Mouse (Mus musculus) small intestine, adult 2 months (tissue): Measurements from ENCODE around the gene Cdk14. TPM values are rescaled to one million over a fixed set of nuclear protein-coding genes. Genes with fewer than 3 reads are reported as not detected.

Experiments
- H3K27ac ChIP-seq: fragments of 200-500 bp; 2 replicates; pipeline ENCODE4 v1.5.1; 2012; ENCODE audit warnings: low read depth, low read length, control low read depth, inconsistent platforms; ENCODE audit not compliant: insufficient read depth
- H3K27me3 ChIP-seq: fragments of 200-500 bp; 2 replicates; pipeline ENCODE4 v1.6.1; 2012; ENCODE audit warnings: mild to moderate bottlenecking, moderate library complexity, low read length, inconsistent platforms; ENCODE audit not compliant: control insufficient read depth, insufficient read depth
- H3K36me3 ChIP-seq: fragments of 200-500 bp; 2 replicates; pipeline ENCODE4 v1.6.1; 2012; ENCODE audit warnings: mild to moderate bottlenecking, low read length, control low read depth, inconsistent platforms; ENCODE audit not compliant: control insufficient read depth, insufficient read depth
- H3K4me1 ChIP-seq: fragments of 200-500 bp; 2 replicates; pipeline ENCODE4 v1.6.1; 2012; ENCODE audit warnings: low read length, inconsistent platforms, mixed read lengths; ENCODE audit not compliant: control insufficient read depth, insufficient read depth, insufficient read length
- H3K4me3 ChIP-seq: fragments of 200-500 bp; 2 replicates; pipeline ENCODE4 v1.5.1; 2012; ENCODE audit warnings: low read depth, mild to moderate bottlenecking, control low read depth, inconsistent platforms, low read length, moderate library complexity
- CTCF ChIP-seq: fragments of 200-500 bp; IDR thresholded peaks from 2 replicates; pipeline ENCODE4 v1.5.1; 2012; ENCODE audit warnings: low read depth, mild to moderate bottlenecking, control low read depth, inconsistent platforms, low read length, moderate library complexity, mixed read lengths; ENCODE audit not compliant: insufficient replicate concordance, insufficient read length; ENCODE audit errors: extremely low read depth
- POLR2A ChIP-seq: fragments of 200-500 bp; IDR thresholded peaks from 2 replicates; pipeline ENCODE4 v1.6.1; 2012; ENCODE audit warnings: low read depth, mild to moderate bottlenecking, control low read depth, inconsistent platforms, low read length, moderate library complexity
- WGBS: fragments of 180-500 bp; shearing (Covaris S2); methylation state at CpG from one replicate; pipeline ENCODE4 v1.1.7; 2018; 5-methylcytosine and 5-hydroxymethylcytosine counted together
- polyA plus RNA-seq: library from polyadenylated mRNA; depleted of rRNA; stranded (reverse); fragments of >200 nt; gene quantifications from 2 replicates; pipeline ENCODE4 v1.2.3, GENCODE M21; 2012

Gene Cdk14
- polyA plus RNA-seq, 1 experiment: 0.37 TPM

DNA sequence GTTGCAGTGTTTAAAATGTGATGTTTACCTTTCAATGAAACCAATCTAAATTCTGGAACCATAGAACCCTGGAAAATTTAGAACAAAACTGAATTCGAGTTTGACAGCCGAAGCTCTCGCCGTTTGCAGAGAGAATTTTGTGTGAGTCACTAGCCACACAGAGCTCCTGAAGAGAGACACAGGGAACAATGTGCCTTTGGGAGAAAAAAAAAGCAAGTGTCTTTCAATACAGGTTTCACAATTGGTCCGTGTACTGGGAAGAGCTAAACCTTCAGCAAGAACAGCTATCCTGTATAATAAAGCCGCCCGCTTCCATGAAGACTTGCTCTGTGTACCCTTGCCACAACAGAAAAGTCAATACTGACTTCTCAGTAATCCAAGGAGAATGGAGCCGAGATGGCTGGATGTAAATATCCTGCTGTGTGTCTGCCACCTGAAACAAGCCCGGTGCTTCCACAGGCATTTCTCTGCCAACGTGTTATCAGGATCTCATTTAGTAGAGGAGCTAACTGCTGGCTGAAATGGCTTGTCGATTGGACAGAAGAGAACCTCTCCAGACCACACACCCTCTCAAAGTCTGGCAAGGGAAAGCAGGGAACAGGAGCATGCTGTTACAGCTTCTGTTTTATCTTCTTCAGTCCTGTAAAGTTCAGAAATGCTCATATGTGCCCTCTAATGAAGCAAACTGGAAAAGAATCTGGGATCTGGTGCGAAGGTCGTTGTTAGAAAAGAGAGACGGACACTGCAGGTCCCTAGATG is 159.0 kb downstream of the Cdk14 start:
- Histone ChIP-seq H3K4me1 (no peaks in the 10 kb centered on the region), H3K4me3 (no peak overlapping the region)
- 51% methylated on average over 14 of the region's 14 CpGs for WGBS

DNA sequence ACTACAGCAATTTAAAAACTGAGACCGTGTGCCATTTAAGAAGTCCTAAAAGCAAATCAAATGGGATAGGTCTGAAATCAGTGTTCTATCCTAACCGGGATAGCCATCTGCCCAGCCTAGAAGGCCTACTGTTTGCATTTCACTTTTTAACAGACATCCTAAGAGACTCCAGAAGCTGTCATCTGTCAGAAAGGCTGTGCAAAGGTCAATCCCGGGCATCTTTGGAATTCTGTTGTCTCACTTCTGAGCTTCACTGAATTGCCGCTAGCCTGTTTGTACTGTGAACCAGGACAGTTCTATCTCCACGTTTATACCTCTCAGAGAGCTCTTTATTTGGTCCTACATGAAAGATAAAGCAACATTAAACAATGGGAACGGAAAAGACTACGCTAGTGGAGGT is 159.8 kb downstream of the Cdk14 start:
- 67% methylated on average over 7 of the region's 7 CpGs for WGBS
- Histone ChIP-seq H3K4me3 (no peak overlapping the region), H3K4me1 (no peaks in the 10 kb centered on the region), H3K27ac (no peak overlapping the region), H3K36me3 (no peaks in the 10 kb centered on the region), H3K27me3 (no peaks in the 10 kb centered on the region)
- no peak for TF ChIP-seq CTCF
- TF ChIP-seq POLR2A: no peak

More for the DNA sequence above, 159.0 kb downstream of the Cdk14 start:
- H3K36me3 ChIP-seq: no peaks in the 10 kb centered on the region
- TF ChIP-seq CTCF (no peak), POLR2A (no peak)
- no peaks in the 10 kb centered on the region for H3K27me3 ChIP-seq
- no peak overlapping the region for H3K27ac ChIP-seq

DNA sequence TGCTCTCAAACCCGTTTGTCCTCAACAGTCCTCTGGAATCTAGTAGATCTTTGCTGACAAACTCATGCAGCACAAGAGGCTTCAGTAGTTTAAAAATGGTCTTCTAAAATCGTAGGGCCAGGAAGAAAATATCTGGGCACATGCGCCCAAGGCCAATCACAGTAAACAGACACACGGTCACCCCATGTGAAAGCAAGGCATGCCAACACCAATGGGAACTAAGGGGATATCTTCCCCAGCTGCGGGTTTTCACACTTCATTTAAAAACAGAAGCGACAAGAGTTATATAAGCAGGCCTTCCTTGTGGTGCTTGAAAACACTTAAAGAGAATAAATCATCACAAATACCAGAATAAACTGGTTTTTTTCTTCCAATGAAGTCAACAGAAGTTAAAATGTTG is 165.7 kb downstream of the Cdk14 start:
- 74% methylated on average over 6 of the region's 6 CpGs for WGBS
- no peaks in the 10 kb centered on the region for H3K4me1 ChIP-seq
- H3K36me3 ChIP-seq: no peaks in the 10 kb centered on the region
- TF ChIP-seq POLR2A (no peak), CTCF (no peak)
- H3K27me3 ChIP-seq: no peaks in the 10 kb centered on the region
- H3K4me3 ChIP-seq: no peak overlapping the region
- no peak overlapping the region for H3K27ac ChIP-seq

DNA sequence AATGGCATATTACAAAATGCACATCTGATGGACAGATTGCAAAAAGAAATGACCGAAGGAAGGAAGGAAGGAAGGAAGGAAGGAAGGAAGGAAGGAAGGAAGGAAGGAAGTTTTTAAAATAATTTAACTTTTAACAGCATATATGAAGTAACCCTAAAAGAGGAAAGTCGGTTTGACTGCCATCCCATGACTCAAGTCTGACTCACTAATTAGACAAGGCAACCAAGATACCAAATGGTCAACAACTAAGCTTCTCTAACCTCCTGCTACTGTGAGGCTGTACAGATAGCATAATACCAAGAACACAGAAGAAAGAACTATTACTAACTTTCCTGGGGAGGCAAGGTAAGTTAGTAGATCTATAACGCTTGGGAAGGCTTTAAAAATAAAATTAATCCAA is 166.9 kb downstream of the Cdk14 start:
- Histone ChIP-seq H3K4me1 (no peaks in the 10 kb centered on the region), H3K27me3 (no peaks in the 10 kb centered on the region), H3K36me3 (no peaks in the 10 kb centered on the region), H3K27ac (no peak overlapping the region), H3K4me3 (no peak overlapping the region)
- TF ChIP-seq POLR2A (no peak), CTCF (no peak)
- WGBS: 80% methylated on average over 3 of the region's 3 CpGs

DNA sequence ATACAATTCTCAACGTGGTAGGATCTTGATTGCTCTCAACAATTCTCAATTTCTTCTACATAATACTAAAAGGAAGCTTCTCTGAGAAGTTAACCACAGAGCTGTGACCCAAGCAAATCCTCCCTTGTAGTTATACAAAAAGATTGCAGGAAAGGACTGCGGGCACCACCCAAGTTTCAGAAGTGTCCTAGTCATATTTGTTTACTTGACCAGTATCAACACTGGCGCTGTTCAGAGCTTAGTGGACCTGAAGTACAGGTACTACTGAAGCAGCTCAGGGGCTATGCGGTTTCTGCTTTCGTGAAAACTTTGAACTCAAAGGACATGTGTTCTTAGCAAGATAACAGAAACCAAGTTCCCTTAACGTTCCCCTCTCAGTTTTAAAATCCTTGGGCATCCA is 172.4 kb downstream of the Cdk14 start:
- H3K36me3 ChIP-seq: no peaks in the 10 kb centered on the region
- H3K27me3 ChIP-seq: no peaks in the 10 kb centered on the region
- TF ChIP-seq POLR2A (no peak), CTCF (no peak)
- H3K4me3 ChIP-seq: no peak overlapping the region
- H3K27ac ChIP-seq: no peak overlapping the region
- H3K4me1 ChIP-seq: no peaks in the 10 kb centered on the region
- WGBS: 79% methylated on average over 6 of the region's 6 CpGs

DNA sequence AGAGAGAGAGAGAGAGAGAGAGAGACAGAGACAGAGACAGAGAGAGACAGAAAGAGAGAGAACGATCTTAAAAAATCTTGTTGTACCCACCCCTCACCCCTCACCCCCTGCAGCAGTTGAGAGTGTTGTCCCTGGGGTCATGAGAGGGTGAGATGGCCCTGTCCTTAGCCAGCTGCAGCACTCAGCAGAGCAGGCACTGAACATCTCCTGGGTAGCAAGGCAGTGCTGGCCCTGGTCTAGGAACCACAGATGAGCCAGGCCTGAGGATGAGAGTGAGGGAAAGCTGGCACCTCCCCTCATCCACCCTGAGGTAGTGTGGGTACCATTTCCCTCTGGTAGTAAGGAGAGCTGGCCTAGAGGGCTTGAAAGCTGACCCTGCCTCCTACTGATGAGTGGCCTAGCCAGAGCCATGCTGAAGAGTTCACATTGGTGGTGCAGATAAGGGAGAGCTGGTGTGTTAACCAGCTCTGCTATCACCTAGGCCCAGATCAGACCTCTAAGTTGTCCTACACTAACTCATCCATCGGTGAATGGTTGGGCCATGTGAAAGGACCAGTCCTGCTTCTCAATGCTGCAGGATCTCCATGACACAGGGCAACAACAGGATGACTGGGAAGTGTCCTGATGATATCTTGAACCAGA is 173.5 kb downstream of the Cdk14 start:
- 83% methylated on average over 2 of the region's 2 CpGs for WGBS
- no peaks in the 10 kb centered on the region for H3K36me3 ChIP-seq

DNA sequence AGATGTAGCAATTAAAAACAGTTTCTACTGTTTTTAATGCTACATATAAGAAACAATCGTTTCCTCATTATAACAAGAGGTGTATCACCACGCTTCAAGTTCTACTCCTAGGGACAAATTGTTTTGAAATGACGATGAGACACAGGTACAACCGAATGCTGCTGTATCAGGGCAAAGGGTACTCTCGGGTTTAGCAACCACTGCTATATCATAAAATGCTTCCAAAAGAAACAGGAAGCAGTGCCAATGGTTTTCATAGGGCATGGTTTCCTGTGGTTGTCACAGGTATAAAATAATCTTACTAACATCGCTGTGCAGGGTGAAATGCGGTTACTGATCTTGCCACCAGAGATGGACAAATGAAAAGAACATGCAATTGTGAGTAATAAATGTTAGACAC is 174.9 kb downstream of the Cdk14 start:
- no peak overlapping the region for H3K4me3 ChIP-seq
- H3K4me1 ChIP-seq: no peaks in the 10 kb centered on the region
- H3K27me3 ChIP-seq: no peaks in the 10 kb centered on the region
- WGBS: 76% methylated on average over 7 of the region's 7 CpGs
- H3K36me3 ChIP-seq: no peaks in the 10 kb centered on the region
- no peak overlapping the region for H3K27ac ChIP-seq
- TF ChIP-seq CTCF (no peak), POLR2A (no peak)

More for the DNA sequence above, 173.5 kb downstream of the Cdk14 start:
- H3K27ac ChIP-seq: no peak overlapping the region
- no peaks in the 10 kb centered on the region for H3K27me3 ChIP-seq
- TF ChIP-seq CTCF (no peak), POLR2A (no peak)
- no peaks in the 10 kb centered on the region for H3K4me1 ChIP-seq
- H3K4me3 ChIP-seq: no peak overlapping the region
